Mouse (Mus musculus) large intestine, adult 2 months (tissue): ENCODE measurements around the gene Rnf185. TPM values are rescaled to one million over a fixed set of nuclear protein-coding genes. Genes with fewer than 3 reads are reported as not detected.

Source experiments
- DNase-seq: peaks from one replicate; pipeline ENCODE4 v3.0.0-alpha.2; 2012; ENCODE audit warnings: low read depth, low spot score
- WGBS: fragments of 180-500 bp; shearing (Covaris S2); methylation state at CpG from one replicate; pipeline ENCODE4 v1.1.7; 2018; 5-methylcytosine and 5-hydroxymethylcytosine counted together
- polyA plus RNA-seq: library from polyadenylated mRNA; depleted of rRNA; stranded (reverse); fragments of >200 nt; gene quantifications from 2 replicates; pipeline ENCODE4 v1.2.3, GENCODE M21; 2012; rRNA removed

Rnf185 gene
- polyA plus RNA-seq, 1 experiment = 34.3 TPM

- WGBS = 21% methylated on average over 27 of the region's 27 CpGs
- DNase-seq = no peak
Observed at GRCm38 (mm10) chr11:3370928-3371598, 81.1 kb downstream of the Rnf185 start.

GRCm38 (mm10) chr11:3370162-3370561 is 82.0 kb downstream of the Rnf185 start:
- DNase-seq = no peak

GRCm38 (mm10) chr11:3369449-3369848 is 82.7 kb downstream of the Rnf185 start:
- 70% methylated on average over 5 of the region's 5 CpGs for WGBS
- DNase-seq = no peak

More at GRCm38 (mm10) chr11:3370162-3370561, 82.0 kb downstream of the Rnf185 start:
- 55% methylated on average over 2 of the region's 2 CpGs for WGBS

GRCm38 (mm10) chr11:3368983-3369382 is 83.2 kb downstream of the Rnf185 start:
- 48% methylated on average over 7 of the region's 7 CpGs for WGBS
- DNase-seq = no peak

- 69% methylated on average over 7 of the region's 7 CpGs for WGBS
- DNase-seq = no peak
Observed at GRCm38 (mm10) chr11:3366411-3366810, 85.8 kb downstream of the Rnf185 start.

Other genes with a start within 250 kb of the Rnf185 start
- gene Eif4enif1, start 250.0 kb downstream of the Rnf185 start, polyA plus RNA-seq = 43.1 and 47.5 TPM in 2 replicates
- gene Drg1, start 185.9 kb downstream of the Rnf185 start, polyA plus RNA-seq = 19.8 and 20.2 TPM in 2 replicates
- gene Patz1, start 163.5 kb downstream of the Rnf185 start, polyA plus RNA-seq = 11.0 and 13.6 TPM in 2 replicates
- 5.2 and 6.7 TPM in 2 replicates for gene Pik3ip1, start 122.0 kb downstream of the Rnf185 start, polyA plus RNA-seq
- gene Limk2, start 43.2 kb downstream of the Rnf185 start, polyA plus RNA-seq = 88.4 and 96.3 TPM in 2 replicates
- 0.87 and 1.2 TPM in 2 replicates for gene Pla2g3, start 35.9 kb upstream of the Rnf185 start, polyA plus RNA-seq
- 28.4 and 33.6 TPM in 2 replicates for gene Inpp5j, start 52.5 kb upstream of the Rnf185 start, polyA plus RNA-seq
- gene Selenom, start 62.3 kb upstream of the Rnf185 start, polyA plus RNA-seq = 182 and 262 TPM in 2 replicates
- gene Smtn, start 88.2 kb upstream of the Rnf185 start, polyA plus RNA-seq = 46.6 and 57.6 TPM in 2 replicates
- gene Morc2a, start 196.8 kb upstream of the Rnf185 start, polyA plus RNA-seq = 6.9 and 7.9 TPM in 2 replicates